Mouse (Mus musculus) small intestine, adult 2 months (tissue): ENCODE results near the gene Ccdc162.

ENCODE experiments used
- CTCF ChIP-seq: fragments of 200-500 bp; IDR thresholded peaks from 2 replicates; pipeline ENCODE4 v1.5.1; 2012; ENCODE audit warnings: low read depth, mild to moderate bottlenecking, control low read depth, inconsistent platforms, low read length, moderate library complexity, mixed read lengths; ENCODE audit not compliant: insufficient replicate concordance, insufficient read length; ENCODE audit errors: extremely low read depth
- POLR2A ChIP-seq: fragments of 200-500 bp; IDR thresholded peaks from 2 replicates; pipeline ENCODE4 v1.6.1; 2012; ENCODE audit warnings: low read depth, mild to moderate bottlenecking, control low read depth, inconsistent platforms, low read length, moderate library complexity

- peak; percentile 92 for TF ChIP-seq POLR2A
- TF ChIP-seq CTCF: no peak
Observed at GRCm38 (mm10) chr10:41489708-41490517, 226.5 kb downstream of the Ccdc162 start, which contains the start of the genes Smpd2 and Ppil6.
